Mouse (Mus musculus) kidney, postnatal 0 days (tissue): ENCODE results near the gene Arhgap45. TPM values are rescaled to one million over a fixed set of nuclear protein-coding genes. Genes with fewer than 3 reads are reported as not detected.
"Not testable (repeated sequence)": the region's sequence is repeated elsewhere in the genome, so short reads cannot be mapped to it uniquely, and the experiment has no call there.

Experiments
- ATAC-seq: fragments of 200-750 bp; cut with Nextera tagmentation; replicated peaks from 2 replicates; pipeline ENCODE4 v1.8.0; 2017; ENCODE audit warnings: low read depth, moderate number of reproducible peaks, moderate TSS enrichment, moderate library complexity; ENCODE audit not compliant: low FRiP score
- DNase-seq: peaks from one replicate; pipeline ENCODE4 v3.0.0-alpha.2; 2016; ENCODE audit warnings: low spot score
- H3K27ac ChIP-seq: fragments of 300-500 bp; sonication (generic); 2 replicates; pipeline ENCODE4 v1.5.1; 2014; ENCODE audit warnings: mild to moderate bottlenecking
- H3K27me3 ChIP-seq: fragments of 300-500 bp; sonication (generic); 2 replicates; pipeline ENCODE4 v1.6.1; 2014; ENCODE audit warnings: low read length, mixed read lengths; ENCODE audit not compliant: insufficient read depth
- H3K36me3 ChIP-seq: fragments of 300-500 bp; sonication (generic); 2 replicates; pipeline ENCODE4 v1.6.1; 2014; ENCODE audit warnings: low read length, mixed read lengths; ENCODE audit not compliant: insufficient read depth
- H3K4me1 ChIP-seq: fragments of 300-500 bp; sonication (generic); replicated peaks from 2 replicates; pipeline ENCODE4 v1.6.1; 2014; ENCODE audit warnings: antibody characterized with exemption, low read length, mixed read lengths; ENCODE audit not compliant: insufficient read depth
- H3K4me2 ChIP-seq: fragments of 300-500 bp; sonication (generic); 2 replicates; pipeline ENCODE4 v1.6.1; 2014; ENCODE audit warnings: mild to moderate bottlenecking, low read length, moderate library complexity, mixed read lengths
- H3K4me3 ChIP-seq: fragments of 300-500 bp; sonication (generic); replicated peaks from 2 replicates; pipeline ENCODE4 v1.5.1; 2014; ENCODE audit warnings: low read depth, low read length
- H3K9ac ChIP-seq: fragments of 300-500 bp; sonication (generic); 2 replicates; pipeline ENCODE4 v1.6.1; 2014; ENCODE audit warnings: low read depth, low read length
- H3K9me3 ChIP-seq: fragments of 300-500 bp; sonication (generic); replicated peaks from 2 replicates; pipeline ENCODE4 v1.6.1; 2016; ENCODE audit warnings: low read length, inconsistent platforms, mixed read lengths
- CTCF ChIP-seq: IDR thresholded peaks from 2 replicates; pipeline ENCODE4 v1.5.1; 2016; ENCODE audit warnings: antibody characterized with exemption, low read depth, mild to moderate bottlenecking, moderate library complexity
- WGBS: fragments of 180-500 bp; shearing (Covaris S2); extraction: QIAGEN DNeasy Blood & Tissue Kit; methylation state at CpG from one replicate; pipeline ENCODE4 v1.1.7; 2014; 5-methylcytosine and 5-hydroxymethylcytosine counted together
- polyA plus RNA-seq: library from polyadenylated mRNA; unstranded; fragments of >200 nt; fragmentation: Nextera tagmentation; extraction: Ambion mirVana; gene quantifications from 2 replicates; pipeline ENCODE4 v1.2.1, GENCODE M21; 2015

The Arhgap45 gene
- polyA plus RNA-seq, 1 experiment from 2014 or later: 4.0 TPM

GRCm38 (mm10) chr10:80051618-80052373, 35.3 kb downstream of the Arhgap45 start:
- ATAC-seq (peak; percentile 37), DNase-seq (peak; percentile 71)
- Histone ChIP-seq H3K4me3 (no peak overlapping the region), H3K9me3 (no peaks in the 10 kb centered on the region), H3K4me1 (peaks cover 25% of the 10 kb centered on the region), H3K36me3 (peaks cover 6% of the 10 kb centered on the region; the same call in 1 of the 2 replicates), H3K27ac (peak overlapping the region; percentile 88), H3K4me2 (no peak overlapping the region), H3K9ac (peak overlapping the region; percentile 10; the same call in 1 of the 2 replicates), H3K27me3 (no peaks in the 10 kb centered on the region)
- 35% methylated on average over 14 of the region's 14 CpGs for WGBS
- no peak for TF ChIP-seq CTCF

GRCm38 (mm10) chr10:80052374-80052764, 35.9 kb downstream of the Arhgap45 start:
- ATAC-seq (no peak), DNase-seq (no peak)
- Histone ChIP-seq H3K36me3 (peaks cover 11% of the 10 kb centered on the region; the same call in 1 of the 2 replicates), H3K4me2 (no peak overlapping the region), H3K4me3 (no peak overlapping the region), H3K4me1 (peaks cover 25% of the 10 kb centered on the region), H3K27ac (peak overlapping the region; percentile 88), H3K9me3 (no peaks in the 10 kb centered on the region), H3K27me3 (no peaks in the 10 kb centered on the region), H3K9ac (0 out of 2 replicates have a peak overlapping the region, but pooled peaks have one; percentile 10)
- WGBS: 85% methylated on average over 5 of the region's 5 CpGs
- no peak for TF ChIP-seq CTCF

GRCm38 (mm10) chr10:80053259-80053780, 36.9 kb downstream of the Arhgap45 start:
- Histone ChIP-seq H3K4me1 (peaks cover 25% of the 10 kb centered on the region), H3K9ac (peak overlapping the region; percentile 96), H3K36me3 (peaks cover 21% of the 10 kb centered on the region), H3K9me3 (no peaks in the 10 kb centered on the region), H3K4me3 (peak overlapping the region; percentile 71), H3K27me3 (no peaks in the 10 kb centered on the region), H3K27ac (peak overlapping the region; percentile 100), H3K4me2 (peak overlapping the region; percentile 71)
- peak; percentile 100 for DNase-seq
- WGBS: under 1% methylated on average over 47 of the region's 47 CpGs
- no peak for TF ChIP-seq CTCF
- ATAC-seq: peak; percentile 93

- peaks cover 25% of the 10 kb centered on the region for H3K4me1 ChIP-seq
- H3K9me3 ChIP-seq: no peaks in the 10 kb centered on the region
- peak overlapping the region; percentile 100 for H3K27ac ChIP-seq
- peak; percentile 65 for ATAC-seq
- H3K9ac ChIP-seq: peak overlapping the region; percentile 96
- no peaks in the 10 kb centered on the region for H3K27me3 ChIP-seq
- peak; percentile 52 for TF ChIP-seq CTCF
- peaks cover 26% of the 10 kb centered on the region for H3K36me3 ChIP-seq
- H3K4me3 ChIP-seq: peak overlapping the region; percentile 71
- peak overlapping the region; percentile 71 for H3K4me2 ChIP-seq
- DNase-seq: peak; percentile 88
- under 1% methylated on average over 77 of the region's 77 CpGs for WGBS
These were observed 37.7 kb downstream of the Arhgap45 start for GRCm38 (mm10) chr10:80053831-80054815.

- peak overlapping the region; percentile 71 for H3K4me3 ChIP-seq
- H3K27ac ChIP-seq: peak overlapping the region; percentile 100; the same call in 1 of the 2 replicates
- not testable (repeated sequence) for H3K27me3 ChIP-seq, DNase-seq, ATAC-seq, H3K9me3 ChIP-seq
- WGBS: 9% methylated on average over 3 of the region's 3 CpGs
- peak overlapping the region; percentile 96 for H3K9ac ChIP-seq
- peaks cover 25% of the 10 kb centered on the region for H3K4me1 ChIP-seq
- peak overlapping the region; percentile 71 for H3K4me2 ChIP-seq
- peaks cover 27% of the 10 kb centered on the region for H3K36me3 ChIP-seq
These were observed 38.5 kb downstream of the Arhgap45 start for GRCm38 (mm10) chr10:80054911-80055310.

GRCm38 (mm10) chr10:80055364-80055763, 38.9 kb downstream of the Arhgap45 start:
- H3K27ac ChIP-seq: no peak overlapping the region
- H3K9ac ChIP-seq: peak overlapping the region; percentile 96; the same call in 1 of the 2 replicates
- ATAC-seq (no peak), DNase-seq (no peak)
- peak overlapping the region; percentile 71 for H3K4me2 ChIP-seq
- H3K4me3 ChIP-seq: peak overlapping the region; percentile 71; the same call in 1 of the 2 replicates
- H3K9me3 ChIP-seq: no peaks in the 10 kb centered on the region
- no peaks in the 10 kb centered on the region for H3K27me3 ChIP-seq
- H3K4me1 ChIP-seq: peaks cover 25% of the 10 kb centered on the region
- no peak for TF ChIP-seq CTCF
- peaks cover 31% of the 10 kb centered on the region for H3K36me3 ChIP-seq
- WGBS: 74% methylated on average over 5 of the region's 5 CpGs
